Mouse (Mus musculus) embryonic fibroblast, embryonic 13.5 days (primary cell): Measurements from ENCODE around the gene Fhl2. TPM values are rescaled to one million over a fixed set of nuclear protein-coding genes. Genes with fewer than 3 reads are reported as not detected.

Experiments used
- H3K27ac ChIP-seq: 2 replicates; pipeline ENCODE4 v1.5.1; 2012; ENCODE audit warnings: low read length, control low read depth, inconsistent platforms; ENCODE audit not compliant: insufficient read depth
- H3K4me1 ChIP-seq: 2 replicates; pipeline ENCODE4 v1.6.1; 2011; ENCODE audit warnings: low read length; ENCODE audit not compliant: control insufficient read depth, insufficient read depth
- H3K4me3 ChIP-seq: 2 replicates; pipeline ENCODE4 v1.5.1; 2011; ENCODE audit warnings: mild to moderate bottlenecking, control low read depth, low read length; ENCODE audit not compliant: insufficient read depth
- CTCF ChIP-seq: IDR thresholded peaks from 2 replicates; pipeline ENCODE4 v1.5.1; 2011; ENCODE audit warnings: mild to moderate bottlenecking, control low read depth, low read length, moderate library complexity, borderline replicate concordance; ENCODE audit not compliant: insufficient read depth
- POLR2A ChIP-seq: IDR thresholded peaks from 2 replicates; pipeline ENCODE4 v1.6.1; 2011; ENCODE audit warnings: low read depth, mild to moderate bottlenecking, control low read depth, low read length, moderate library complexity
- polyA plus RNA-seq: library from polyadenylated mRNA; stranded (reverse); fragments of >200 nt; gene quantifications from 2 replicates; pipeline ENCODE4 v1.2.4, GENCODE M21; 2011; ENCODE audit warnings: low read depth; ENCODE audit not compliant: missing spikeins, insufficient read length

Fhl2 gene
- 92.1 and 137 TPM in 2 replicates for polyA plus RNA-seq

DNA sequence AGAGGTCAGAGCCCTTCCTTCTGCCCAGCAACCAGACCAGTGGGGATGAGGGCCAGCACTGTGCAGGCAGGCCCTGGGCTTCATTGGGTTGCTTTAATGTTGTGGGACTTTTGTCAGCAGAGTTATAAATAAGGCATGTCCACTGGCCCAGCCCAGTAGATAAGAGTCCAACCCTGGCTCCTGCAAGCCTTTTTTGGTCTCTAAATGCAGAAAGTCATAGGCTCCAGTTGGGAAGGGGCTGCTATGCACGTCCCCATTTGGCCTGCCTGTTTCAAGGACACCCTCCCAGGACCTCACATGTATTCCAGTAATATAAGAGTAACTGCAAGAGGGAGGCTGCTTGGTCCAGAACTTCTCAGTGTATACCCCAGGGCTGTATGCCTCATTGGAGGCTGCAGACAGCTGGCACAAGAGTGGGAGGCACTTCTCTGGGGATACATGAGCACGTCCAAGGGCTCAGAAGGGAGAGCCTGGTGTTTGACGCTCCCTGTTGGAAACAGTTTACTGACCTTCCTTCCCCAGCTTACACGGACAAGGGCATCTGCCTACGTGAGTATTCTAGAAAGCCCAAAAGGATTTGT lies at the start of gene Fhl2:
TSS of gene Fhl2 (minus strand) at position 324 of the 581 bp plus-strand sequence.
- H3K27ac ChIP-seq = no peak within 1 kb of the TSS
- TF ChIP-seq POLR2A (no peak), CTCF (no peak)
- no peaks in the 10 kb centered on the region for H3K4me1 ChIP-seq
- no peak within 1 kb of the TSS for H3K4me3 ChIP-seq

DNA sequence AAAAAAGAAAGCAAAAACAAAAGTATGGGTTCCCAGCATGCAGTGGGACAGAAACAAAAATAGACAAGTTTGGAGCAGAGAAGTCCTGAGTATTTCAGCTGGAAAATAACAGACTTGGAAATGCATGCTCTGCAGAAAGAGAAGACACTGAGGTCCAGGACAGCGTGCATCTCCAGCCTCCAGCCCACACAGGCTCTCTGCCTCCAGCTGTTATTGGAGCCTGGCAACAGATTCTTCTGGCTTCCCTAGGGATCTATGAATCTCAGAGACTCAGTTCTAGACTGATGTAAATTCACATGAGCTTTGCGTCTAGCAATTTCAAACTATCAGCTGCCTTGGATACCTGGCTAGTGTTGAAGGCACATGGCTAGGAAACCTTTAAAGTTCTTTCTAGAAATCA lies 48.2 kb upstream of the Fhl2 start:
- Histone ChIP-seq H3K27ac (no peak overlapping the region), H3K4me3 (no peak overlapping the region), H3K4me1 (no peaks in the 10 kb centered on the region)
- TF ChIP-seq POLR2A = no peak
- no peak for TF ChIP-seq CTCF

- Histone ChIP-seq H3K4me1 (peaks cover 13% of the 10 kb centered on the region), H3K27ac (no peak overlapping the region), H3K4me3 (no peak overlapping the region)
- TF ChIP-seq CTCF = no peak
- TF ChIP-seq POLR2A = no peak
Measured at GRCm38 (mm10) chr1:43241208-43241607, 44.4 kb upstream of the Fhl2 start.

DNA sequence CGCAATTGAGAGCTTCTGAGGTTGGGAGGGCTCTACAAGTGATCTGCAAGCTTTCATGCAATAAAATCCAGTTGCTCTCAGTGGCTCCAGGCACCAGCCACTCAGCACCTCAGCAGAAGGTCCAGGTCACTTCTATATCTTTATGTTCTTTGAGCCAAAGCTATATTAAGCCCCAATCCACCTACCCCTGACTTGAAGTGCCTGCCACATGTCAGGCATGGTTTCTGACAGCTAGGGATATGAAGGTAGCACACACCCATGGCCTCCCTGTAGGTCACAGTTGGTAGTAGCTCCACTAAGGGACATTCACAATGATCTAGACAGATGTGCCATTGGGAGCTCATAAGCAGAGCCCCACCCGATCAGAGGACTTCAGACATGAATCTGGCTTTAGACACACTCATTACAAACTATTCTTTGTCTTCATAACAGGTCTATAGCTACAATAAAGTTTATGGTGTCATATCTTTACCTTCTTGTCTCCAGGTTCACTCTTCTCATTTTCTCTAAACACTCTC lies 43.1 kb upstream of the Fhl2 start:
- no peak for TF ChIP-seq CTCF
- TF ChIP-seq POLR2A = no peak
- H3K4me1 ChIP-seq = peaks cover 15% of the 10 kb centered on the region
- H3K27ac ChIP-seq = no peak overlapping the region
- H3K4me3 ChIP-seq = no peak overlapping the region

DNA sequence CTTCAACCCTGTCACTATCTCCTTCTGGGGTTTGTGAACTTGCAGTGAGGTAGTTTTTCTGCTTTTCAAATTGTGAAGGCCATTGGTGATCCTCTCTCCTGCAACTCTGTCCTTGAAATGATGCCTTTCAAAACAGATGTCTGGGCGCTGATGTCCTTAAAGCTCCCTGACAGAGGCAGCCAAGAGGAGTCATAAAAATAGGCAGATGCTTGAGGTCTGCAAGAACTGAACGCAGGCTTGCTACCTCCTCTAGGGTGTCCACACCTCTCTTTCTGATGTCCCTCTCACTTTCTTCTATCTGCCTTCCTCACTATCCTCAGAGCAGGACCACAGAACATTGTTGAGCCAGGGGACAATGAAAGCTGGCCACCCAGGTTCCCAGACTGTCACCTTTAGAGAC lies 41.7 kb upstream of the Fhl2 start:
- TF ChIP-seq CTCF (no peak), POLR2A (no peak)
- H3K4me3 ChIP-seq = no peak overlapping the region
- H3K27ac ChIP-seq = no peak overlapping the region

GRCm38 (mm10) chr1:43237360-43238235 lies 40.8 kb upstream of the Fhl2 start:
- Histone ChIP-seq H3K27ac (peak overlapping the region; percentile 31), H3K4me3 (no peak overlapping the region), H3K4me1 (peaks cover 15% of the 10 kb centered on the region)
- TF ChIP-seq CTCF (no peak), POLR2A (no peak)

More for the DNA sequence above, 41.7 kb upstream of the Fhl2 start:
- H3K4me1 ChIP-seq = peaks cover 15% of the 10 kb centered on the region

DNA sequence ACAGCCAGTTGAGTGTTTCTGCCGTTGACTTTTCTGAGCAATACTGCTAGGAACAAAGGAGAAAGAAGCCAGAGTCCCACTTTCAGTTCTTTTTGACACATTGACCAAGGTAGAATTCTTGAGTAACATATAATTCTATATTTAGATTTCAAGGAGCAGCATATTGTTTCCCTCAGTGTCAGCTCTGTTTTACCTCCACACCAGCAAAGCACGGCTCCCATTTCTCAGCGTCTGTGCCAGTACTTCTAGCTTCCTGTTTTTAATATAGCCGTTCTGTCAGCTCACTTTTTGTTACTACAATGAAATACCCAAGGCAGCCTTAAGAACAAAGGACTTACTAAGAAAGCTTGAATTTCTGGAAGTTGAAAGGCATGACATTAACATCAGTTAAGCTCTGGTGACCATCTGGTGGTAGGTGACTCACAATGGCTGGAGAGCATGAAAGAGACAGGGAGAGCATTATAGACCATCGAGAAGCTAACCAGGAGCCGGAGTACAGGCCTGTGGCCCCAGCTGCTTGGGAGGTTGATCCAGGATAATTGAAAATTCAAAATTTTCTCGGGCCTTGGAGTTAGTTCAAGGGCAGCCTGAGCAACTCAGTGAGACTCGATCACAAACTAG lies 28.9 kb upstream of the Fhl2 start:
- Histone ChIP-seq H3K27ac (peak overlapping the region; percentile 88), H3K4me1 (peaks cover 6% of the 10 kb centered on the region; the same call in 1 of the 2 replicates), H3K4me3 (no peak overlapping the region)
- TF ChIP-seq CTCF (no peak), POLR2A (no peak)

- peak overlapping the region; percentile 88 for H3K27ac ChIP-seq
- H3K4me3 ChIP-seq = no peak overlapping the region
- H3K4me1 ChIP-seq = peaks cover 6% of the 10 kb centered on the region; the same call in 1 of the 2 replicates
- TF ChIP-seq POLR2A (no peak), CTCF (no peak)
Measured at GRCm38 (mm10) chr1:43224943-43225342, 28.2 kb upstream of the Fhl2 start.

DNA sequence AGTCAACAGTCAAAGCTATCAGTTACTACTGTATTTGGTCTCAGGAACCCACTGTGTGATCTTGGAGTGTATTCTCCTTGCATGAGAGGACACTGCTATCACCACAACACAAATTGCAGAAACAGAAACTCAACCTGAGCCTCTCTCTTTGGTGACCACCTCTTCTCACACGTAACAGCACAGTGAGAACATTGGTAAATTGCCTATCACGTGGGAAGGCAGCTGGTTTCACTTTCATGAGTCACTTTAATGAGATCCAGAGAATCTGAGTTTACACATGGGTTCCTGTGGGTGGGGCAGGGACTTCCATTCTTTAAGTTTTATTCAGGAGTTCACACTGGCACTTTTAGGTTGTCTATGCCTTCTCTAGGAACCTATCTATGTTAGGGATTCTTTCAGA lies 27.4 kb upstream of the Fhl2 start:
- Histone ChIP-seq H3K4me1 (peaks cover 6% of the 10 kb centered on the region; the same call in 1 of the 2 replicates), H3K4me3 (no peak overlapping the region), H3K27ac (peak overlapping the region; percentile 88)
- TF ChIP-seq CTCF = no peak
- 0 out of 2 replicates have a peak, but pooled peaks have one; percentile 18 for TF ChIP-seq POLR2A
